Comparison of ENCODE assay signal across 9 mouse cellular contexts in genomic region chr5:21264352-21265021, GRCm38 (mm10).
A peak's percentile ranks its signal among the peaks of the same experiment; 100 is the strongest.
DNase-seq lines count a peak whose midpoint lies in the region; ATAC-seq and TF ChIP-seq lines count a peak whose summit lies in the region.
"Had no signal": no experiment of that assay in that cellular context is flagged by ENCODE, and none has a peak within 500 bp of the region (broad histone marks: within the 10 kb centered on the region; RNA-seq: fewer than 3 reads in every experiment).

No protein-coding gene starts in this region.

- WGBS in embryonic facial prominence, embryonic 12.5 days = 80% methylated on average over 8 of the region's 8 CpGs
- WGBS in forebrain, embryonic 16.5 days = 50% methylated on average over 8 of the region's 8 CpGs
- 84% methylated on average over 8 of the region's 8 CpGs for WGBS in midbrain, embryonic 14.5 days

- no peaks in the 10 kb centered on the region for H3K9me3 ChIP-seq in embryonic facial prominence, embryonic 12.5 days
- no peaks in the 10 kb centered on the region for H3K9me3 ChIP-seq in forebrain, embryonic 16.5 days (ENCODE audit: control insufficient read depth, low read length)
- H3K9me3 ChIP-seq in midbrain, embryonic 14.5 days (ENCODE audit: control insufficient read depth, low read length) = no peaks in the 10 kb centered on the region

- ATAC-seq in embryonic facial prominence, embryonic 12.5 days (ENCODE audit: insufficient number of reproducible peaks, insufficient read depth, low FRiP score, low TSS enrichment) = 0 out of 2 replicates have a peak, but pooled peaks have one; percentile 55
- peak; percentile 50; the same call in 1 of the 2 replicates for ATAC-seq in forebrain, embryonic 16.5 days
- ATAC-seq in midbrain, embryonic 14.5 days (ENCODE audit: low FRiP score, low TSS enrichment) = peak; percentile 53; the same call in 1 of the 2 replicates

- no peak for DNase-seq in layer of hippocampus, adult 2 months (ENCODE audit: low spot score in 2 of 2)
- no peak for DNase-seq in layer of hippocampus, adult 11-12 months (ENCODE audit: low spot score)
- no peak for DNase-seq in midbrain, embryonic 14.5 days
- no peak for DNase-seq in layer of hippocampus, postnatal 14 days (ENCODE audit: low spot score in 2 of 2)
- no peak for DNase-seq in gastrocnemius, adult 18-20 months (ENCODE audit: low spot score)
- no peak for DNase-seq in ovary, postnatal 10 days (ENCODE audit: low spot score)

- TF ChIP-seq CTCF in layer of hippocampus, adult 2 months (conservative IDR thresholded peaks at IDR 0.05) = no peak

- H3K36me3 ChIP-seq in embryonic facial prominence, embryonic 12.5 days = no peaks in the 10 kb centered on the region
- no peaks in the 10 kb centered on the region for H3K36me3 ChIP-seq in forebrain, embryonic 16.5 days (ENCODE audit: control insufficient read depth, insufficient read depth)
- H3K36me3 ChIP-seq in midbrain, embryonic 14.5 days (ENCODE audit: control insufficient read depth, insufficient read depth, low read length) = no peaks in the 10 kb centered on the region

- peak overlapping the region; percentile 72 for H3K27ac ChIP-seq in layer of hippocampus, adult 2 months
- H3K27ac ChIP-seq in embryonic facial prominence, embryonic 12.5 days = no peak overlapping the region
- H3K27ac ChIP-seq in forebrain, embryonic 16.5 days (ENCODE audit: low read length) = no peak overlapping the region; the same call in 1 of the 2 replicates
- peak overlapping the region; percentile 68; the same call in 1 of the 2 replicates for H3K27ac ChIP-seq in midbrain, embryonic 14.5 days (replicated peaks; ENCODE audit: low read depth, low read length)

- H3K4me2 ChIP-seq in embryonic facial prominence, embryonic 12.5 days (replicated peaks) = no peak overlapping the region
- no peak overlapping the region for H3K4me2 ChIP-seq in forebrain, embryonic 16.5 days (ENCODE audit: low read length)
- no peak overlapping the region for H3K4me2 ChIP-seq in midbrain, embryonic 14.5 days (ENCODE audit: low read length)
- H3K4me2 ChIP-seq: heart, embryonic 11.5 days had no signal

- H3K4me1 ChIP-seq in embryonic facial prominence, embryonic 12.5 days = peaks cover 9% of the 10 kb centered on the region
- peaks cover 16% of the 10 kb centered on the region for H3K4me1 ChIP-seq in forebrain, embryonic 16.5 days (replicated peaks; ENCODE audit: control insufficient read depth, insufficient read depth, low read length)
- peaks cover 14% of the 10 kb centered on the region for H3K4me1 ChIP-seq in midbrain, embryonic 14.5 days (ENCODE audit: control insufficient read depth, insufficient read depth, low read length)

- H3K9ac ChIP-seq in embryonic facial prominence, embryonic 12.5 days = no peak overlapping the region
- no peak overlapping the region for H3K9ac ChIP-seq in forebrain, embryonic 16.5 days (replicated peaks; ENCODE audit: low read depth, low read length)
- no peak overlapping the region for H3K9ac ChIP-seq in midbrain, embryonic 14.5 days (replicated peaks; ENCODE audit: low read length)

- H3K27me3 ChIP-seq in embryonic facial prominence, embryonic 12.5 days = no peaks in the 10 kb centered on the region
- H3K27me3 ChIP-seq in forebrain, embryonic 16.5 days (replicated peaks; ENCODE audit: control insufficient read depth, insufficient read depth, low read length) = no peaks in the 10 kb centered on the region
- H3K27me3 ChIP-seq in midbrain, embryonic 14.5 days (ENCODE audit: control insufficient read depth, insufficient read depth, low read length) = no peaks in the 10 kb centered on the region

- H3K4me3 ChIP-seq in layer of hippocampus, adult 2 months = no peak overlapping the region
- H3K4me3 ChIP-seq in embryonic facial prominence, embryonic 12.5 days = no peak overlapping the region
- H3K4me3 ChIP-seq in forebrain, embryonic 16.5 days (replicated peaks; ENCODE audit: low read length) = no peak overlapping the region
- no peak overlapping the region for H3K4me3 ChIP-seq in midbrain, embryonic 14.5 days (replicated peaks; ENCODE audit: low read depth, low read length)

Comparison
In these comparisons a context has a peak if more than half of its experiments do, and no peak if none do; other contexts are left out.
1. H3K27ac ChIP-seq: peak in layer of hippocampus, adult 2 months (single experiment) and midbrain, embryonic 14.5 days (single experiment); none in embryonic facial prominence, embryonic 12.5 days (single experiment) and forebrain, embryonic 16.5 days (single experiment).
2. Peak in every context shown above with its lines, with median percentiles within 50 percentile points of each other: ATAC-seq.